Mouse (Mus musculus) bone marrow macrophage, adult 2 months (primary cell): ENCODE results near the gene Comp. TPM values are rescaled to one million over a fixed set of nuclear protein-coding genes. Genes with fewer than 3 reads are reported as not detected.

Source experiments
- H3K27ac ChIP-seq: 2 replicates; pipeline ENCODE4 v1.5.1; 2012; ENCODE audit warnings: low read depth, low read length; ENCODE audit not compliant: insufficient read depth
- H3K4me1 ChIP-seq: 2 replicates; pipeline ENCODE4 v1.6.1; 2012; ENCODE audit warnings: low read length; ENCODE audit not compliant: control insufficient read depth, insufficient read depth
- H3K4me3 ChIP-seq: 2 replicates; pipeline ENCODE4 v1.5.1; 2012; ENCODE audit warnings: mild to moderate bottlenecking, low read length, moderate library complexity; ENCODE audit not compliant: insufficient read depth
- CTCF ChIP-seq: IDR thresholded peaks from 2 replicates; pipeline ENCODE4 v1.5.1; 2012; ENCODE audit warnings: low read depth, mild to moderate bottlenecking, low read length, moderate library complexity
- POLR2A ChIP-seq: IDR thresholded peaks from 2 replicates; pipeline ENCODE4 v1.6.1; 2012; ENCODE audit warnings: mild to moderate bottlenecking, low read depth, low read length, borderline replicate concordance
- polyA plus RNA-seq: library from polyadenylated mRNA; stranded (reverse); fragments of >200 nt; gene quantifications from 2 replicates; pipeline ENCODE4 v1.2.4, GENCODE M21; 2012; ENCODE audit not compliant: missing spikeins, insufficient read depth, insufficient read length

Gene Comp
- polyA plus RNA-seq, 1 experiment = 1.2 TPM

DNA sequence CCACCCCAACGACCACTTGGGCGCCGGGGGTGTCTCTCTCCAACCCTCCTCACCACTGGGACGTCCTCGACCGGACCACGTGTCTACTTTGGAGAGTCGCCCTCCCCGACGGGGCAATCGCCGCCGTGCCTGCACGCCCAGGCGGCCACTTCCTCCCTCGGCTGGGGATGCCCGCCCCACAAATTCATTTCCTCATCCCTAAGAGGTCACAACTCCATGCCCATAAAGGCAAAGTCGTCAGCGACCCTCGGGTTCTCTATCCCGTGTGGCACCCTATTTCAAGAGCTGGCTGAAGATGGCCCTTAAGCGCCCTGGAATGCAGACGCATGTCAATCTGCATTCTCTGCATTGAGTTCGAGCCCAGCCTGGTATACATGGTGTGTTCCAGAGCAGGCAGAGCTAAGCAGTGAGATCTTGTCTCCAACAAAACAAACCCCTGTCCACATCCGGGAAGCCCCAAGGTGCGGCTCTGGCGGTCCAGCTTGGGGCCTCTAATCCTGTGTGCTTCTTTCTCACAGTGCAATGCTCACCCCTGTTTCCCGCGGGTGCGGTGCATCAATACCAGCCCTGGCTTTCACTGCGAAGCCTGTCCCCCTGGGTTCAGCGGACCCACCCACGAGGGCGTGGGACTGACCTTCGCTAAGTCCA, 2.0 kb downstream of the Comp start:
- peaks cover 9% of the 10 kb centered on the region for H3K4me1 ChIP-seq
- peak overlapping the region; percentile 56 for H3K4me3 ChIP-seq
- H3K27ac ChIP-seq = no peak overlapping the region
- no peak for TF ChIP-seq CTCF
- no peak for TF ChIP-seq POLR2A

DNA sequence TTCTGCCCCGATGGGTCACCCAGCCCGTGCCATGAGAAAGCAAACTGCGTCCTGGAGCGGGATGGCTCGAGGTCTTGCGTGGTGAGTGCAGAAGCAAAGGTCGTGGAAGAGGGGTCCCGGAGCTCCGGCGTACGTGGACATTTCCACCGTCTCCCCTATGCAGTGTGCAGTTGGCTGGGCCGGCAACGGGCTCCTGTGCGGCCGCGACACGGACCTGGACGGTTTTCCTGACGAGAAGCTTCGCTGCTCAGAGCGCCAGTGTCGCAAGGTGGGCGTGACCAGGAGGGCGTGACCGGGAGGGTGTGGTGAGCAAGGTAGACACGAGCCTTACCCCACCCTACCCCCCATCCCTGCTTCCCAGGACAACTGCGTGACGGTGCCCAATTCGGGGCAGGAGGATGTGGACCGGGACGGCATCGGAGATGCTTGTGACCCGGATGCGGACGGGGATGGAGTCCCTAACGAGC, 3.0 kb downstream of the Comp start:
- Histone ChIP-seq H3K4me3 (0 out of 2 replicates have a peak overlapping the region, but pooled peaks have one; percentile 0), H3K27ac (no peak overlapping the region), H3K4me1 (peaks cover 9% of the 10 kb centered on the region)
- no peak for TF ChIP-seq POLR2A
- TF ChIP-seq CTCF = no peak

- no peak for TF ChIP-seq POLR2A
- no peak for TF ChIP-seq CTCF
Observed at GRCm38 (mm10) chr8:70377049-70377448, 3.7 kb downstream of the Comp start.

GRCm38 (mm10) chr8:70380069-70380468, 6.7 kb downstream of the Comp start:
- H3K4me1 ChIP-seq = peaks cover 5% of the 10 kb centered on the region; the same call in 1 of the 2 replicates
- no peak overlapping the region for H3K27ac ChIP-seq
- TF ChIP-seq POLR2A (no peak), CTCF (no peak)
- H3K4me3 ChIP-seq = no peak overlapping the region

More at GRCm38 (mm10) chr8:70377049-70377448, 3.7 kb downstream of the Comp start:
- Histone ChIP-seq H3K27ac (no peak overlapping the region), H3K4me1 (peaks cover 9% of the 10 kb centered on the region), H3K4me3 (no peak overlapping the region)

- no peak overlapping the region for H3K27ac ChIP-seq
- H3K4me1 ChIP-seq = no peaks in the 10 kb centered on the region
- no peak overlapping the region for H3K4me3 ChIP-seq
- TF ChIP-seq CTCF (peak; percentile 70), POLR2A (no peak)
Observed at GRCm38 (mm10) chr8:70383287-70383686, 9.9 kb downstream of the Comp start.

DNA sequence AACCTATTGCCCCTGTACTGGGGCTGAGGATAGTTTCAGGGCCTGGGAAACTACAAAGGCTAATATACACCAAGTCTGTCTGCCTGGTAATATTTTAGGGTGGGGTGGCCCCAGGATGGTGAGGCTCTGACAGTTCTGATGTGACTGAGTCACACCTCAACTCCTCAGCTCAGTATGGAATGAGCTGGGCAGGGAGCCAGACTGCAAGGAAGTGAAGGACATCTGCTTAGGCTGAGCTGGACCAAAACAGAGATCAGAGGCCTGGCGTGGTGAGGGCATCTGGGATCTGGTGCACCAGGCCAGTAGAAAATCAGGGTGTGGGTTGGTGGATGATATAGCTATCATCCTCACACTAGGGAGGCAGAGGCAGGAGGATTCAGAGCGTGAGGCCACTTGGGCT, 16.3 kb downstream of the Comp start:
- TF ChIP-seq CTCF (no peak), POLR2A (no peak)
- H3K27ac ChIP-seq = no peak overlapping the region
- no peaks in the 10 kb centered on the region for H3K4me1 ChIP-seq
- no peak overlapping the region for H3K4me3 ChIP-seq

DNA sequence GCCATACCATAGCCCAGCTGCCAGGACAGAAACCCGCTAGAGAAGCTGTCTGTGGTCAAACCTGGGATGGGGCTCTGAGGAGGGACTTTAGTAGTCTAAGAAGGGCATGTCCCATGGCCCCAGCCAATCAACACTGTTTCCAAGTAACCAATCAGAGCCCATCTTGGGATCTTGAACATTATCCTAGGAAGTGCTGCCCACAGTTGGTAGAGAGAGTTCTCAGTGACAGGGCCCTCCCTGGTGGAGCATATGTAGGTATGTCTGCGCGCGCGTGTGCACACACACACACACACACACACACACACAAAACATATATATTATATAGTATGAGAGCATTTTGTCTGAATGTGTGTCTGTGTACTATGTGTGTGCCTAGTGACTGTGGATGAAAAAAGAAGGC, 19.7 kb downstream of the Comp start:
- Histone ChIP-seq H3K27ac (no peak overlapping the region), H3K4me1 (no peaks in the 10 kb centered on the region), H3K4me3 (no peak overlapping the region)
- TF ChIP-seq POLR2A (no peak), CTCF (no peak)

DNA sequence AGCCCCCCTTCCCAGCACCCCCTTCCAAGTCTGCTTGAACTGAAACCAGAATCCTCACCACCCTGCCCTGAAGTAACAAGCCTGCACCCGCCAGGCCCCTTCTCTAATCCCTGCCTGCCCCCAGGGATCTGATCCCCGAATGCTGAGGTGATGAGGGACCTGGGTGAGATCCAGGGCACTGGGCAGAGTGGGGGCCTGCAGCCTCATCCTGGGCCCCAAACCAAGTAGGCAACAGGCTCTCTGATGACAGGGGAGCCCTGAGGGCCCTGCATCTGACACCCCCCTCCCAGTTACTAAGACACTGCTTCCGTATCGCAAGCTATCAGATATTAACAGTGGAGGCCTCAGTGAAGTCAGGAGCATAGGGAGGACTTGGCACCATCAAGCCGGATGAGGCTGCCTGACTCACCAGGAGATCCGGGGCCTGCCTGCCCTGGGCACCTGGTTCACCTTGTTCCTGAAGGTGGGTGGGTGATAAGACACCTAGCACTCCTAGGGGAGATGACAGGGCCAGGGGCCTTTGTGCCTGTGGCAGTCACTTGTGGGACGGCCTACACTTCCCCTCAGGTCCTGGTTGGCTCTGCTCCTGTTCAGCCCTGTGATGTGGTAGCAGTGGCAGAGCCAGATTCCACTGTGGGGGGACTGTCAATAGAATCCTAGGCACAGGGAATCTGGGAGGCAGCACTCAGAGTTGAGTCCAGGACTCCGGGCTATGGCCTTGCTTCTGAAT, 21.1 kb downstream of the Comp start:
- no peak overlapping the region for H3K4me3 ChIP-seq
- no peak for TF ChIP-seq POLR2A
- TF ChIP-seq CTCF = no peak
- H3K27ac ChIP-seq = no peak overlapping the region
- no peaks in the 10 kb centered on the region for H3K4me1 ChIP-seq

- no peaks in the 10 kb centered on the region for H3K4me1 ChIP-seq
- H3K4me3 ChIP-seq = no peak overlapping the region
- H3K27ac ChIP-seq = no peak overlapping the region
- TF ChIP-seq CTCF (no peak), POLR2A (no peak)
Observed at GRCm38 (mm10) chr8:70395649-70396048, 22.3 kb downstream of the Comp start.

GRCm38 (mm10) chr8:70396184-70396583, 22.8 kb downstream of the Comp start:
- no peak for TF ChIP-seq CTCF
- no peak for TF ChIP-seq POLR2A
- Histone ChIP-seq H3K4me1 (no peaks in the 10 kb centered on the region), H3K27ac (no peak overlapping the region), H3K4me3 (no peak overlapping the region)
